Mouse (Mus musculus) megakaryocyte, adult 5-6 weeks (primary cell): ENCODE results near the gene Cemip. TPM values are rescaled to one million over a fixed set of nuclear protein-coding genes. Genes with fewer than 3 reads are reported as not detected.

Experiments used
- ATAC-seq: 2 replicates; pipeline ENCODE4 v1.8.0; 2016; ENCODE audit warnings: mild to moderate bottlenecking, inconsistent platforms; ENCODE audit not compliant: poor library complexity, severe bottlenecking
- total RNA-seq, 2 experiments: library from RNA; stranded (forward) in 1 of 2; stranded (reverse) in 1 of 2; fragments of 153-499, 151-499 nt in 1 of 2; fragments of 221-1000, 200-1000 nt in 1 of 2; gene quantifications; 2 replicates each; pipeline versions ENCODE4 v1.2.3 to v1.2.4; 2015 to 2017

Cemip gene
- total RNA-seq, 2 experiments from 2014 or later: 0.02 TPM; not detected in 1

- ATAC-seq: no peak
These were observed 57.1 kb downstream of the Cemip start for GRCm38 (mm10) chr7:84029120-84029771.

GRCm38 (mm10) chr7:84028368-84028767 lies 57.9 kb downstream of the Cemip start:
- no peak for ATAC-seq

- no peak for ATAC-seq
These were observed 59.2 kb downstream of the Cemip start for GRCm38 (mm10) chr7:84026950-84027585.

- ATAC-seq: no peak
These were observed 60.2 kb downstream of the Cemip start for GRCm38 (mm10) chr7:84026090-84026489.

GRCm38 (mm10) chr7:84023466-84023865 lies 62.8 kb downstream of the Cemip start:
- no peak for ATAC-seq

GRCm38 (mm10) chr7:84022462-84022861 lies 63.8 kb downstream of the Cemip start:
- no peak for ATAC-seq

- ATAC-seq: no peak
These were observed 66.9 kb downstream of the Cemip start for GRCm38 (mm10) chr7:84019381-84019780.

- no peak for ATAC-seq
These were observed 67.7 kb downstream of the Cemip start for GRCm38 (mm10) chr7:84018291-84019266.

- ATAC-seq: no peak
These were observed 71.3 kb downstream of the Cemip start for GRCm38 (mm10) chr7:84015050-84015449.

GRCm38 (mm10) chr7:84013656-84014055 lies 72.6 kb downstream of the Cemip start:
- no peak for ATAC-seq

- ATAC-seq: no peak
These were observed 81.9 kb downstream of the Cemip start for GRCm38 (mm10) chr7:84004357-84004756.

- no peak for ATAC-seq
These were observed 84.8 kb downstream of the Cemip start for GRCm38 (mm10) chr7:84001516-84001915.

GRCm38 (mm10) chr7:84000671-84001070 lies 85.6 kb downstream of the Cemip start:
- ATAC-seq: no peak

GRCm38 (mm10) chr7:83999647-84000046 lies 86.7 kb downstream of the Cemip start:
- ATAC-seq: no peak

GRCm38 (mm10) chr7:83994348-83994747 lies 92.0 kb downstream of the Cemip start:
- no peak for ATAC-seq

GRCm38 (mm10) chr7:83989294-83989693 lies 97.0 kb downstream of the Cemip start:
- no peak for ATAC-seq

- no peak for ATAC-seq
These were observed 100.6 kb downstream of the Cemip start for GRCm38 (mm10) chr7:83985751-83986150.

GRCm38 (mm10) chr7:83982566-83982965 lies 103.7 kb downstream of the Cemip start:
- ATAC-seq: no peak

GRCm38 (mm10) chr7:83978945-83979536 lies 107.3 kb downstream of the Cemip start:
- ATAC-seq: no peak

- no peak for ATAC-seq
These were observed 107.9 kb downstream of the Cemip start for GRCm38 (mm10) chr7:83978410-83978809.

GRCm38 (mm10) chr7:83976413-83976958 lies 109.8 kb downstream of the Cemip start:
- ATAC-seq: no peak
